Mouse (Mus musculus) spleen, adult 2 months (tissue): ENCODE results near the gene 4931406C07Rik. TPM values are rescaled to one million over a fixed set of nuclear protein-coding genes. Genes with fewer than 3 reads are reported as not detected.
"Not testable (repeated sequence)": the region's sequence is repeated elsewhere in the genome, so short reads cannot be mapped to it uniquely, and the experiment has no call there.

Experiments
- DNase-seq, 2 experiments: peaks; one replicate each; pipeline versions ENCODE4 v3.0.0 to v3.0.0-alpha.2; 2012 to 2021; ENCODE audit warnings: low spot score in 2 of 2, low read depth in 1 of 2
- H3K27ac ChIP-seq: fragments of 200-500 bp; 2 replicates; pipeline ENCODE4 v1.5.1; 2012; ENCODE audit warnings: low read length, inconsistent platforms; ENCODE audit not compliant: insufficient read depth
- H3K27me3 ChIP-seq: fragments of 200-500 bp; 2 replicates; pipeline ENCODE4 v1.6.1; 2012; ENCODE audit warnings: mild to moderate bottlenecking, moderate library complexity, low read length, inconsistent platforms; ENCODE audit not compliant: control insufficient read depth, insufficient read depth
- H3K36me3 ChIP-seq: fragments of 200-500 bp; 2 replicates; pipeline ENCODE4 v1.6.1; 2012; ENCODE audit warnings: mild to moderate bottlenecking, low read length, inconsistent platforms; ENCODE audit not compliant: control insufficient read depth, insufficient read depth
- H3K4me1 ChIP-seq: fragments of 200-500 bp; 2 replicates; pipeline ENCODE4 v1.6.1; 2011; ENCODE audit warnings: inconsistent platforms; ENCODE audit not compliant: control insufficient read depth, insufficient read depth, insufficient read length
- H3K4me3 ChIP-seq: fragments of 200-500 bp; 2 replicates; pipeline ENCODE4 v1.5.1; 2011; ENCODE audit warnings: mild to moderate bottlenecking, inconsistent platforms; ENCODE audit not compliant: insufficient read depth, insufficient read length; ENCODE audit errors: extremely low read depth
- CTCF ChIP-seq: fragments of 200-500 bp; IDR thresholded peaks from 2 replicates; pipeline ENCODE4 v1.5.1; 2011; ENCODE audit warnings: mild to moderate bottlenecking, inconsistent platforms; ENCODE audit not compliant: insufficient read depth, insufficient read length, insufficient replicate concordance; ENCODE audit errors: extremely low read depth
- POLR2A ChIP-seq: fragments of 200-500 bp; IDR thresholded peaks from 2 replicates; pipeline ENCODE4 v1.6.1; 2011; ENCODE audit warnings: low read depth, low read length, inconsistent platforms
- WGBS: fragments of 180-500 bp; shearing (Covaris S2); methylation state at CpG from one replicate; pipeline ENCODE4 v1.1.7; 2018; 5-methylcytosine and 5-hydroxymethylcytosine counted together
- polyA plus RNA-seq: library from polyadenylated mRNA; depleted of rRNA; stranded (reverse); fragments of >200 nt; gene quantifications from 2 replicates; pipeline ENCODE4 v1.2.3, GENCODE M21; 2012

4931406C07Rik gene
- polyA plus RNA-seq, 1 experiment, result 3.1 TPM

- 9% methylated on average over 45 of the region's 45 CpGs for WGBS
- TF ChIP-seq CTCF, result no peak
- peak; percentile 82; the same call in 1 of the 2 replicates for TF ChIP-seq POLR2A
Measured at GRCm38 (mm10) chr9:15305503-15306397, 498 bp downstream of the 4931406C07Rik start, which contains the start of gene Taf1d. Gene Taf1d (plus strand): TSS chr9:15306214.

GRCm38 (mm10) chr9:15302881-15303280, 3.4 kb downstream of the 4931406C07Rik start:
- no peak for DNase-seq
- H3K27ac ChIP-seq, result no peak overlapping the region
- peaks cover 3% of the 10 kb centered on the region; the same call in 1 of the 2 replicates for H3K4me1 ChIP-seq
- WGBS, result 93% methylated on average over 2 of the region's 2 CpGs
- no peak overlapping the region for H3K4me3 ChIP-seq
- no peaks in the 10 kb centered on the region; the same call in 1 of the 2 replicates for H3K36me3 ChIP-seq
- TF ChIP-seq POLR2A, result no peak
- no peak for TF ChIP-seq CTCF
- H3K27me3 ChIP-seq, result no peaks in the 10 kb centered on the region

More at GRCm38 (mm10) chr9:15305503-15306397, 498 bp downstream of the 4931406C07Rik start, which contains the start of gene Taf1d:
- peaks cover 3% of the 10 kb centered on the region; the same call in 1 of the 2 replicates for H3K4me1 ChIP-seq
- H3K27me3 ChIP-seq, result no peaks in the 10 kb centered on the region
- peak within 1 kb of the TSS; percentile 78 for H3K27ac ChIP-seq
- peak within 1 kb of the TSS; percentile 80 for H3K4me3 ChIP-seq
- peaks cover 12% of the 10 kb centered on the region for H3K36me3 ChIP-seq
- peak; percentile 88 to 96 for DNase-seq

- 83% methylated on average over 6 of the region's 6 CpGs for WGBS
- H3K27ac ChIP-seq, H3K4me1 ChIP-seq, DNase-seq, H3K4me3 ChIP-seq, H3K36me3 ChIP-seq, H3K27me3 ChIP-seq: not testable (repeated sequence)
Measured at GRCm38 (mm10) chr9:15302006-15302405, 4.2 kb downstream of the 4931406C07Rik start.

GRCm38 (mm10) chr9:15301399-15301798, 4.8 kb downstream of the 4931406C07Rik start:
- H3K27me3 ChIP-seq, result no peaks in the 10 kb centered on the region
- no peak overlapping the region for H3K27ac ChIP-seq
- H3K4me3 ChIP-seq, result no peak overlapping the region
- TF ChIP-seq POLR2A (no peak), CTCF (no peak)
- no peak for DNase-seq
- 24% methylated on average over 6 of the region's 6 CpGs for WGBS
- H3K36me3 ChIP-seq, result peaks cover 2% of the 10 kb centered on the region; the same call in 1 of the 2 replicates
- H3K4me1 ChIP-seq, result no peaks in the 10 kb centered on the region

GRCm38 (mm10) chr9:15300056-15300455, 6.2 kb downstream of the 4931406C07Rik start:
- H3K27ac ChIP-seq, result no peak overlapping the region
- no peaks in the 10 kb centered on the region for H3K4me1 ChIP-seq
- TF ChIP-seq CTCF (no peak), POLR2A (no peak)
- no peak overlapping the region for H3K4me3 ChIP-seq
- 87% methylated on average over 5 of the region's 5 CpGs for WGBS
- peaks cover 2% of the 10 kb centered on the region for H3K36me3 ChIP-seq
- no peaks in the 10 kb centered on the region for H3K27me3 ChIP-seq
- DNase-seq, result no peak

GRCm38 (mm10) chr9:15298451-15298850, 7.8 kb downstream of the 4931406C07Rik start:
- H3K27ac ChIP-seq, result no peak overlapping the region
- no peak for DNase-seq
- H3K4me3 ChIP-seq, result no peak overlapping the region
- TF ChIP-seq POLR2A, result no peak
- no peak for TF ChIP-seq CTCF
- no peaks in the 10 kb centered on the region for H3K27me3 ChIP-seq
- peaks cover 2% of the 10 kb centered on the region for H3K36me3 ChIP-seq
- no peaks in the 10 kb centered on the region for H3K4me1 ChIP-seq
- 28% methylated on average over 2 of the region's 2 CpGs for WGBS

- H3K4me3 ChIP-seq, result no peak overlapping the region
- DNase-seq, result no peak
- no peaks in the 10 kb centered on the region for H3K27me3 ChIP-seq
- H3K36me3 ChIP-seq, result peaks cover 2% of the 10 kb centered on the region
- H3K27ac ChIP-seq, result no peak overlapping the region
- 91% methylated on average over 7 of the region's 7 CpGs for WGBS
- no peaks in the 10 kb centered on the region for H3K4me1 ChIP-seq
- no peak for TF ChIP-seq POLR2A
- no peak for TF ChIP-seq CTCF
Measured at GRCm38 (mm10) chr9:15297112-15297511, 9.1 kb downstream of the 4931406C07Rik start.
